8 mouse cellular contexts compared by ENCODE assay signal in genomic region chr4:155891551-155892001, GRCm38 (mm10). TPM values are rescaled to one million over a fixed set of nuclear protein-coding genes. Genes with fewer than 3 reads are reported as not detected.
A peak's percentile ranks its signal among the peaks of the same experiment; 100 is the strongest.
DNase-seq lines count a peak whose midpoint lies in the region; ATAC-seq lines count a peak whose summit lies in the region.

Gene Pusl1, minus strand, starts transcription at chr4:155891781.
Gene Acap3, plus strand, starts transcription at chr4:155891822.

- peak within 1 kb of the TSS; percentile 74 for H3K9ac ChIP-seq in intestine, embryonic 14.5 days (ENCODE audit: low read length)

- no peaks in the 10 kb centered on the region for H3K27me3 ChIP-seq in intestine, embryonic 14.5 days (replicated peaks; ENCODE audit: control insufficient read depth, insufficient read depth, low read length)

- H3K4me3 ChIP-seq in intestine, embryonic 14.5 days (ENCODE audit: low read depth, low read length), result peak within 1 kb of the TSS; percentile 89

- DNase-seq in adrenal gland, adult (ENCODE audit: inconsistent age in 2 of 2, low spot score in 1 of 2), result peak; percentile 96 to 98
- peak; percentile 97 for DNase-seq in embryo, embryonic 10.5 days (ENCODE audit: low spot score)
- DNase-seq in gastrocnemius, postnatal 25 days, result peak; percentile 95
- DNase-seq in intestine, embryonic 14.5 days (ENCODE audit: low spot score), result peak; percentile 97
- DNase-seq in left cerebral cortex, postnatal 14 days (ENCODE audit: low spot score in 2 of 2), result peak; percentile 98
- DNase-seq in mesoderm, embryonic 11.5 days (ENCODE audit: low read depth, low spot score), result peak; percentile 97
- DNase-seq in right cerebral cortex, postnatal 36 days (ENCODE audit: low spot score in 2 of 2), result peak; percentile 92 to 93
- DNase-seq in yolk sac, embryonic 10.5 days (ENCODE audit: low spot score), result peak; percentile 95

- intact Hi-C loops in left cerebral cortex, postnatal 14 days (cut with DNase I), result loop anchor here (2.0 kb wide), 1 partner anchor 51 kb away; the partner anchor contains the start of gene Ube2j2

- peaks cover 33% of the 10 kb centered on the region for H3K4me1 ChIP-seq in intestine, embryonic 14.5 days (replicated peaks; ENCODE audit: control insufficient read depth, insufficient read depth, low read length)

- H3K4me2 ChIP-seq in intestine, embryonic 14.5 days (ENCODE audit: low read length), result peak within 1 kb of the TSS; percentile 94

- no peaks in the 10 kb centered on the region for H3K9me3 ChIP-seq in intestine, embryonic 14.5 days (ENCODE audit: control insufficient read depth, low read length)

- peak within 1 kb of the TSS; percentile 91 for H3K27ac ChIP-seq in intestine, embryonic 14.5 days (ENCODE audit: low read depth)

- peaks cover 39% of the 10 kb centered on the region for H3K36me3 ChIP-seq in intestine, embryonic 14.5 days (ENCODE audit: control insufficient read depth, insufficient read depth, low read length)

- peak; percentile 88 for ATAC-seq in intestine, embryonic 14.5 days (replicated peaks; ENCODE audit: low FRiP score, low TSS enrichment, low read depth)

- under 1% methylated on average over 52 of the region's 52 CpGs for WGBS in intestine, embryonic 14.5 days

RNA-seq across cellular contexts. Expression of gene Pusl1, which starts in this region (rescaled TPM):
- total RNA-seq in gastrocnemius, postnatal 25 days (2021), result 10 to 100 TPM; 10.2 to 11.2 TPM
- 55.6 and 55.9 TPM in 2 replicates for polyA plus RNA-seq in intestine, embryonic 14.5 days (2014; fragmentation: Nextera tagmentation; extraction: Ambion mirVana)
- 10 to 100 TPM; 65.3 to 66.9 TPM for total RNA-seq in left cerebral cortex, postnatal 14 days (2021)

RNA-seq across cellular contexts. Expression of gene Acap3, which starts in this region (rescaled TPM):
- 10 to 100 TPM in 1 of 2 experiments, 1 to 10 TPM in 1; 7.2 to 10.4 TPM for total RNA-seq in gastrocnemius, postnatal 25 days (2021)
- 16.2 and 16.6 TPM in 2 replicates for polyA plus RNA-seq in intestine, embryonic 14.5 days (2014; fragmentation: Nextera tagmentation; extraction: Ambion mirVana)
- total RNA-seq in left cerebral cortex, postnatal 14 days (2021), result 100 to 1,000 TPM; 139 TPM

Comparison
In these comparisons a context has a peak if more than half of its experiments do, and no peak if none do; other contexts are left out.
1. Peak in every context shown above with its lines: DNase-seq, ATAC-seq, H3K4me3 ChIP-seq and H3K27ac ChIP-seq.
2. RNA of gene Pusl1 (total RNA-seq): 65.3 to 66.9 TPM in left cerebral cortex, postnatal 14 days; 10.2 to 11.2 TPM in gastrocnemius, postnatal 25 days; every median in the first group is over 4 times any median in the second.
3. RNA of gene Acap3 (total RNA-seq): 139 TPM in left cerebral cortex, postnatal 14 days; 7.2 to 10.4 TPM in gastrocnemius, postnatal 25 days; every median in the first group is over 10 times any median in the second.